Mouse (Mus musculus): ENCODE data around the gene Sntb2. TPM values are rescaled to one million over a fixed set of nuclear protein-coding genes. Genes with fewer than 3 reads are reported as not detected.
"Not testable (repeated sequence)": the region's sequence is repeated elsewhere in the genome, so short reads cannot be mapped to it uniquely, and the experiment has no call there.

Sntb2 gene
- polyA plus RNA-seq, 1 experiment from 2014 or later: 12.3 TPM

- Histone ChIP-seq H3K9me3 (no peaks in the 10 kb centered on the region), H3K4me3 (no peak overlapping the region), H3K4me1 (no peaks in the 10 kb centered on the region), H3K27ac (replicated peaks) (no peak overlapping the region), H3K36me3 (replicated peaks) (peaks cover 44% of the 10 kb centered on the region; the same call in 1 of the 2 replicates), H3K27me3 (replicated peaks; ENCODE audit: low read depth, poor library complexity, severe bottlenecking) (no peaks in the 10 kb centered on the region)
- no peak for DNase-seq (ENCODE audit: low spot score)
Observed at GRCm38 (mm10) chr8:106985951-106986350, 50.4 kb downstream of the Sntb2 start.

DNA sequence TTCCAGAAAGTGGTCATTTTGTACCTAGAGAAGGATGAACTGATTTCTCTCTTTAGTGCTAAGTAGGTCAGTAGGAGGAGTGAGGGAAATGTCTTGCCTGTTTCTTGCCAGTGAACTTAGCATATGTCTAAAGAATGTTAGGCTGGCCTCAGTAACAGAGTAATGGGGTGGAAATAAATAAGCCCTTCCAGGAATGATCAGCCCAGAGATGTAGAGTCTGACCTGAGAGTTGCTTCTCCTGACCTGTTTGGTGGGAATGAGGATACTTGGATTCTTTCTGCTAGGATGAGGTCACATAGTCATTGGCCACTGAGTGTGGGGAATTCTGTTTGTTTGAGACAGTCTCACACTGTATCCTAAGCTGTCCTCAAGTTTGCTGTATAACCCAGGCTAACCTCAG lies 52.0 kb downstream of the Sntb2 start:
- Histone ChIP-seq H3K27ac (replicated peaks) (no peak overlapping the region), H3K4me1 (no peaks in the 10 kb centered on the region), H3K4me3 (no peak overlapping the region), H3K9me3 (no peaks in the 10 kb centered on the region), H3K27me3 (replicated peaks; ENCODE audit: low read depth, poor library complexity, severe bottlenecking) (no peaks in the 10 kb centered on the region), H3K36me3 (replicated peaks) (peaks cover 52% of the 10 kb centered on the region)
- no peak for DNase-seq (ENCODE audit: low spot score)

- H3K9me3 ChIP-seq: no peaks in the 10 kb centered on the region
- DNase-seq (ENCODE audit: low spot score): no peak
- WGBS: 96% methylated on average over 7 of the region's 7 CpGs
- H3K36me3 ChIP-seq (replicated peaks): peaks cover 61% of the 10 kb centered on the region
- H3K27ac ChIP-seq (replicated peaks): no peak overlapping the region
- no peak overlapping the region for H3K4me3 ChIP-seq
- no peaks in the 10 kb centered on the region for H3K27me3 ChIP-seq (replicated peaks; ENCODE audit: low read depth, poor library complexity, severe bottlenecking)
- no peaks in the 10 kb centered on the region for H3K4me1 ChIP-seq
Observed at GRCm38 (mm10) chr8:106991393-106991792, 55.8 kb downstream of the Sntb2 start.

DNA sequence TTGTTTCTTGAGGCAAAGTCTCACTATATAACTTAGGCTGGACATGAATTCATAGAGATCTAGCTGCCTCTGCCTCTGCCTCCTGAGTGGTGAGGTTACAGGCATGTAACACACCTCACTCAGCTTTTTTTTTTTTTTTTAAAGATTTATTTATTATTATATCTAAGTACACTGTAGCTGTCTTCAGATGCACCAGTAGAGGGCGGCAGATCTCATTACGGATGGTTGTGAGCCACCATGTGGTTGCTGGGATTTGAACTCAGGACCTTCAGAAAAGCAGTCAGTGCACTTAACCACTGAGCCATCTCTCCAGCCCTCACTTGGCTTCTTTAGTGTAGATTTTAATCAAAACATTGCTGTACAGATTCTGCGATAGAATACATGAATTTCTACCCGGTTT lies 60.8 kb downstream of the Sntb2 start:
- not testable (repeated sequence) for H3K27ac ChIP-seq (replicated peaks); H3K27me3 ChIP-seq (replicated peaks; ENCODE audit: low read depth, poor library complexity, severe bottlenecking); H3K4me1 ChIP-seq; DNase-seq (ENCODE audit: low spot score); H3K4me3 ChIP-seq; H3K9me3 ChIP-seq
- H3K36me3 ChIP-seq (replicated peaks): peaks cover 62% of the 10 kb centered on the region
- 88% methylated on average over 4 of the region's 4 CpGs for WGBS

DNA sequence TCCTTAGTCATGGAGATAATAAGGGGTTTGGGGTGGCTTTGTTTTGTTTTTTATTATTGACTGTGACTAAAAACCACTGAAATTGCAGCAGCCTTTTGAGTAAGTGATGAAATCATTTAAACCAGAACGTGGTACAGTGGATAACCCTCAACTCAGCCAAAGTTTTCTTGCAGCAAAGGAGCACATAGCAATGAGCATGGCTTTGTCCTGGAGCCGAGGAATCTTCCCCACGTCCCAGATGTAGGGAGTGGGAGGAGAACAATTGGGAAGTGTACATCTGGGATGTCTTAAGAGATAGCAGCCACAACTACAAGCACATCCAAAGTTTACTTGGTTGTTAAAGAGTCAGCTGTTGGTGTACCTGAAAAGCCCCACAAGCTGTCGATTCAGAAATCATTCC lies 61.9 kb downstream of the Sntb2 start:
- H3K36me3 ChIP-seq (replicated peaks): peaks cover 58% of the 10 kb centered on the region
- no peak overlapping the region for H3K27ac ChIP-seq (replicated peaks)
- no peak overlapping the region for H3K4me3 ChIP-seq
- WGBS: 89% methylated on average over 4 of the region's 4 CpGs
- no peaks in the 10 kb centered on the region for H3K9me3 ChIP-seq
- no peak for DNase-seq (ENCODE audit: low spot score)
- H3K4me1 ChIP-seq: no peaks in the 10 kb centered on the region
- no peaks in the 10 kb centered on the region for H3K27me3 ChIP-seq (replicated peaks; ENCODE audit: low read depth, poor library complexity, severe bottlenecking)

- Histone ChIP-seq H3K9me3 (no peaks in the 10 kb centered on the region), H3K4me3 (no peak overlapping the region), H3K27ac (replicated peaks) (no peak overlapping the region), H3K4me1 (no peaks in the 10 kb centered on the region), H3K27me3 (replicated peaks; ENCODE audit: low read depth, poor library complexity, severe bottlenecking) (no peaks in the 10 kb centered on the region), H3K36me3 (replicated peaks) (peaks cover 55% of the 10 kb centered on the region)
- DNase-seq (ENCODE audit: low spot score): no peak
- WGBS: 94% methylated on average over 1 of the region's 1 CpGs
Observed at GRCm38 (mm10) chr8:106999068-106999467, 63.5 kb downstream of the Sntb2 start.

GRCm38 (mm10) chr8:107002532-107002931 lies 67.0 kb downstream of the Sntb2 start:
- no peaks in the 10 kb centered on the region for H3K27me3 ChIP-seq (replicated peaks; ENCODE audit: low read depth, poor library complexity, severe bottlenecking)
- no peak overlapping the region for H3K27ac ChIP-seq (replicated peaks)
- no peaks in the 10 kb centered on the region for H3K4me1 ChIP-seq
- no peak overlapping the region for H3K4me3 ChIP-seq
- 45% methylated on average over 5 of the region's 5 CpGs for WGBS
- H3K36me3 ChIP-seq (replicated peaks): peaks cover 51% of the 10 kb centered on the region
- no peaks in the 10 kb centered on the region for H3K9me3 ChIP-seq
- peak; percentile 87 for DNase-seq (ENCODE audit: low spot score)

GRCm38 (mm10) chr8:107007795-107008194 lies 72.2 kb downstream of the Sntb2 start:
- Histone ChIP-seq H3K27ac (replicated peaks) (no peak overlapping the region), H3K27me3 (replicated peaks; ENCODE audit: low read depth, poor library complexity, severe bottlenecking) (no peaks in the 10 kb centered on the region), H3K9me3 (no peaks in the 10 kb centered on the region), H3K36me3 (replicated peaks) (peaks cover 84% of the 10 kb centered on the region), H3K4me3 (no peak overlapping the region), H3K4me1 (no peaks in the 10 kb centered on the region)
- 88% methylated on average over 3 of the region's 3 CpGs for WGBS
- no peak for DNase-seq (ENCODE audit: low spot score)

- H3K9me3 ChIP-seq: no peaks in the 10 kb centered on the region
- no peak overlapping the region for H3K4me3 ChIP-seq
- no peak overlapping the region for H3K27ac ChIP-seq (replicated peaks)
- WGBS: 75% methylated on average over 2 of the region's 2 CpGs
- H3K4me1 ChIP-seq: no peaks in the 10 kb centered on the region
- no peaks in the 10 kb centered on the region for H3K27me3 ChIP-seq (replicated peaks; ENCODE audit: low read depth, poor library complexity, severe bottlenecking)
- H3K36me3 ChIP-seq (replicated peaks): peaks cover 56% of the 10 kb centered on the region
- DNase-seq (ENCODE audit: low spot score): no peak
Observed at GRCm38 (mm10) chr8:107012666-107013065, 77.1 kb downstream of the Sntb2 start.

DNA sequence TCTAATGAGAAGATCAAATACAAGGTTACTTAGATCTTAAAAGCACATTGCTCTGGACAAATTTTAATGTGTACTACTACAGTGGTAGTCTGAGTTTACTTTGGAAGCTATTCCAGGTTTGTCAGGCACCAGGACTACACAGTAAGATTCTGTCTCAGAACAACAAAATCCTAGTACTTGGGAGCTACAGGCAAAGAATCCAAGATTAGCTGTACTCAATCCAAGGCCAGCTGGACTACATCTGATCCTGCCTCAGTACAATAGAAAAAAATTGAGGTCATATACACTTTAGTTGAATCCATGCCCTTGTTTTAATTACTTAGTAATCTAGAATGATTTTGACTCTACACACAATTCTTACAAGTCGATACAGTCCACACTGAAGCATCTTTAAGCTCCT lies 79.4 kb downstream of the Sntb2 start:
- H3K27me3 ChIP-seq (replicated peaks; ENCODE audit: low read depth, poor library complexity, severe bottlenecking): no peaks in the 10 kb centered on the region
- H3K4me1 ChIP-seq: no peaks in the 10 kb centered on the region
- WGBS: 94% methylated on average over 1 of the region's 1 CpGs
- DNase-seq (ENCODE audit: low spot score): no peak
- no peaks in the 10 kb centered on the region for H3K9me3 ChIP-seq
- peaks cover 39% of the 10 kb centered on the region for H3K36me3 ChIP-seq (replicated peaks)
- H3K27ac ChIP-seq (replicated peaks): no peak overlapping the region
- H3K4me3 ChIP-seq: no peak overlapping the region

GRCm38 (mm10) chr8:107023479-107023878 lies 87.9 kb downstream of the Sntb2 start:
- no peak overlapping the region for H3K4me3 ChIP-seq
- no peaks in the 10 kb centered on the region for H3K4me1 ChIP-seq
- no peaks in the 10 kb centered on the region for H3K36me3 ChIP-seq (replicated peaks)
- DNase-seq (ENCODE audit: low spot score): no peak
- H3K27ac ChIP-seq (replicated peaks): no peak overlapping the region
- WGBS: 93% methylated on average over 8 of the region's 8 CpGs
- H3K27me3 ChIP-seq (replicated peaks; ENCODE audit: low read depth, poor library complexity, severe bottlenecking): no peaks in the 10 kb centered on the region
- H3K9me3 ChIP-seq: no peaks in the 10 kb centered on the region

- Histone ChIP-seq H3K4me3 (no peak overlapping the region), H3K9me3 (no peaks in the 10 kb centered on the region), H3K27me3 (replicated peaks; ENCODE audit: low read depth, poor library complexity, severe bottlenecking) (no peaks in the 10 kb centered on the region), H3K4me1 (peaks cover 19% of the 10 kb centered on the region), H3K36me3 (replicated peaks) (no peaks in the 10 kb centered on the region), H3K27ac (replicated peaks) (no peak overlapping the region)
- WGBS: 81% methylated on average over 3 of the region's 3 CpGs
- DNase-seq (ENCODE audit: low spot score): no peak
Observed at GRCm38 (mm10) chr8:107029310-107029709, 93.8 kb downstream of the Sntb2 start.

DNA sequence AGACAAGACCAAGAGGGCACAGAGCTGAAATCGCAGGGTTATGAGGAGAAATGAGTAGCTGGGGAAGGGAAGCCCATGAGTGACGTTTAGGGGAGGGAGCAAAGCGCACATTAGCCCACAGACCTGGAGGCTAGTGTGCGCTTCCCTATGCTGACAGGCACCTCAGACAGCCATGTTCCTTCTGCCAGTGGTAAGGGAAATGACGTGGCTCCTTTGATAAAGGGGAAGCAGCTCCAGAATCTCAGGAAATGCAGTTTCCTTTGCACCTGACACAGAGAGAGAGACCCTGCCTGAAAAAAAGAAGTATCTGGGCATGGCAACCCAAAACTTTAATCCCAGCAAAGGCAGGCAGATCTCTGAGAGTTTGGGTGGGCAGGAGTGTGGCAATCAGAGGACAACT lies 94.5 kb downstream of the Sntb2 start:
- Histone ChIP-seq H3K9me3 (no peaks in the 10 kb centered on the region), H3K4me3 (peak overlapping the region; percentile 80; the same call in 1 of the 2 replicates), H3K36me3 (replicated peaks) (no peaks in the 10 kb centered on the region), H3K27ac (replicated peaks) (no peak overlapping the region), H3K27me3 (replicated peaks; ENCODE audit: low read depth, poor library complexity, severe bottlenecking) (no peaks in the 10 kb centered on the region), H3K4me1 (peaks cover 19% of the 10 kb centered on the region)
- DNase-seq (ENCODE audit: low spot score): no peak
- 68% methylated on average over 5 of the region's 5 CpGs for WGBS
